Mouse (Mus musculus): Measurements from ENCODE around the gene Rgs16. TPM values are rescaled to one million over a fixed set of nuclear protein-coding genes. Genes with fewer than 3 reads are reported as not detected.
A peak's percentile ranks its signal among the peaks of the same experiment; 100 is the strongest.

Rgs16 gene
- polyA plus RNA-seq, 1 experiment from 2014 or later: 9.2 TPM

DNA sequence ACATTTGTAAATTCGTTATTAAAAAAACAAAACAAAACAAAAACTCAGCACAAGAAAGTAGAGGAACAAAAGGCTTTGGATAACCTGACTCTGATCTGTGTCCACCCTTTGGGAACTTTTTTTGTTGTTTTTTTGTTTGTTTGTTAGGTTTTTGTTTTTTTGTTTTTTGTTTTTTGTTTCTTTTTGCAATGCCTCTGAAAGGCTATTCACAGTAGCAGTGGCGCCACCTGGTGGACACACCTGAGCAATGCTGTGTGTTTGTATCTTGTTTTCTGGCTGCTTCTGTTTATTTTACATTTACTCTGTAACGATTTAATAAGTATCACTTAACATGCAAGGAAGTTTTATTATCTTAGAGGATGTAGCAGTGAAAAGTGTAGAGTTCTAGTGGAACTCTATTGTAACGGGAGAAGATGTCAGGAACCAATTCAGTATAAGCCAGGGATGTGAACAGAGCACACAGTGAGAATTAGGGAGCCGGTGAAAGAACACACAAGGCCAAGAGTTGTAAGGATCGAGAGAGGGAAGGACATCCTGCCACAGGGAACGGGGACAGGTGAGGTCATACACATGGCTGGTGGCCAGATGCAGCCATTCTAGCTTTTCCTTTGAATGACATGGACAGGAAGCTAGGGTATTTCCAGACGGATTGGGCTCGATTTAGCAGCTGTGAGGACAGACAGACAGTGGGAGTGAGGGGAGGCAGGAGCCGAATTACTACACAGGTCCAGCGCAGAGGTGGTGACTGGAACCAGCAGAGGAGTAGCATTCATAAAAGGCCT is 2.4 kb downstream of the Rgs16 start:
- 48% methylated on average over 11 of the region's 11 CpGs for WGBS
- H3K9ac ChIP-seq: no peak overlapping the region

DNA sequence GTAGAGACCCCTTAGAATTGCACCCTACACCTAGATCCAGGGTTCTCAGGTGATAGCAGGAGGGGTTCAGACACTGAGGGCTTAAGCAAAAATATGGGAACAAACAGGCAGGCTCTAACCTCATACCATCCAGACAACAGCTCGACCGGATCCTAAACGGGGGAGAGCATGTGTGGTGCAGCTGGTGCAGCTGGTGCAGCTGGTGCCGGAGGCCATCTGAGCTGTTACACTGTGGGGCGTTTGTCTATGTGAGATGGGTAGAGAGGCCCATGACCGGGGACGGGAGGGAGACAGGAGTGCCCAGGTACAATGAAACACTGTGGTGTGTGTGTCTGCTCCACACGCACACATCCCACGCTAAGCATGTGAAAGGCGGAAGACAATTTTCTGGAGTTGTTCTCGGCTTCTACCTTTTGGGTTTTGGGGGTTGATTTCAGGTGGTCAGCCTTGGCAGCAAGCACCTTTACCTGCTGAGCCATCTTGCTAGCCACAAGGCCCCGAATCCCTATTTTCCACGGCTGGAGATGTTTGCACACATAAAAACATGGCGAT is 6.0 kb downstream of the Rgs16 start:
- ATAC-seq (ENCODE audit: insufficient number of reproducible peaks, insufficient read depth, low FRiP score, low TSS enrichment, low read depth): no peak
- no peak overlapping the region for H3K9ac ChIP-seq
- no peaks in the 10 kb centered on the region for H3K9me3 ChIP-seq
- 73% methylated on average over 14 of the region's 14 CpGs for WGBS
- H3K4me1 ChIP-seq: peaks cover 26% of the 10 kb centered on the region
- H3K4me2 ChIP-seq: 0 out of 2 replicates have a peak overlapping the region, but pooled peaks have one; percentile 9
- peaks cover 10% of the 10 kb centered on the region for H3K27me3 ChIP-seq
- H3K36me3 ChIP-seq: no peaks in the 10 kb centered on the region
- H3K27ac ChIP-seq: no peak overlapping the region
- H3K4me3 ChIP-seq: no peak overlapping the region

More for the DNA sequence above, 2.4 kb downstream of the Rgs16 start:
- Histone ChIP-seq H3K4me3 (peak overlapping the region; percentile 42; the same call in 1 of the 2 replicates), H3K9me3 (no peaks in the 10 kb centered on the region), H3K27ac (no peak overlapping the region), H3K36me3 (no peaks in the 10 kb centered on the region), H3K4me1 (peaks cover 23% of the 10 kb centered on the region), H3K27me3 (peaks cover 44% of the 10 kb centered on the region), H3K4me2 (peak overlapping the region; percentile 77)
- ATAC-seq (ENCODE audit: insufficient number of reproducible peaks, insufficient read depth, low FRiP score, low TSS enrichment, low read depth): no peak

DNA sequence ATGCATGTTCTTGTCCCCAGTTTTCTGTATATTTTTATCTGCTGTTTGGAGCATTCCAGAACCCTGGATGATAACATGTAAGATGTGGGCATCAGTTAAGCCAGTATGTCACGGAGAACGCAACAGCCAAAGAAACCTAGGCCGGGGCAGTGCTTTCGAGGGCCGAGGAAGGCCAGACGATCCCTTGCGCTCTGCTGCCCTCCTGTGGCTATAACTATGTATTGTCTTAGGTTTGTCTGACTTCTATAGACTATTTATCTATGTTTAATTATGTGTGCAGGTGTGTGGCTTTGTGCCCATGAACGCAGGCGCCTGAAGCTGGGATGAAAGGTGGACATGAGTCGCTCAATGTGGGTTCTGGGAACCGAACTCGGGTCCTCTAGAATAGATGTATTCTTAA is 6.6 kb downstream of the Rgs16 start:
- Histone ChIP-seq H3K27me3 (peaks cover 4% of the 10 kb centered on the region), H3K27ac (no peak overlapping the region), H3K9me3 (no peaks in the 10 kb centered on the region), H3K36me3 (no peaks in the 10 kb centered on the region), H3K9ac (no peak overlapping the region), H3K4me1 (peaks cover 26% of the 10 kb centered on the region), H3K4me3 (no peak overlapping the region), H3K4me2 (0 out of 2 replicates have a peak overlapping the region, but pooled peaks have one; percentile 9)
- 3% methylated on average over 12 of the region's 12 CpGs for WGBS
- ATAC-seq (ENCODE audit: insufficient number of reproducible peaks, insufficient read depth, low FRiP score, low TSS enrichment, low read depth): no peak

DNA sequence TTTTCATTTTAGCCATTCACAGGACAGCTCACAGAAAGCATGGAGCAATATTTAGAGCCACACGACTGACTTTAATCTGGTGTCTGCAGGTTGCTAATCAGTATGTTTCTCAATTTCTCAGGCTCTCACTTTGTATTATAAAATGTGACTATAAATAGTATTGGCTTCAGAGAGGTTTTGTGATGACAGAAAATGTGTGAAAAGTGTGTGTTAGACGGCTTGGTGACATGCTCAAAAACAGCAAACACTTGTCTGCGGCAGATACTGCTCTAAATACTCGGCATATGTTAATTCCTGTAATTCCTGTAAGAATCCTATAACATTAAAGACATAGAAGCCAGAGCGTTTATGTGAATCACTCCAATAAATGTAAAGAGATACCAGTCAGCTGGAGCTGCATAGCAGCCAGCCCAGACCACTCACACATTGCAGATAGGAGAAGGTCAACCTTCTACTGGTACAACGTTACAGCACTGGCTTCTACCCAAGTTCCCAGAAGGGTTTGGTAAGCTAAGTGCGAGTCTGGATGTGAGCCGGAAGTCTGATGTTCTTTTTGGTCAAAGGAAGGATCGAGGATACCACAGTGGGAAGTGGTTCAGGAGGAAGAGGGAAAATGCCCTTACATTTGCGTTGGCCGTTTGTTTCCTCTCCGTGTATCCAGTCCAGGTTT is 7.8 kb downstream of the Rgs16 start:
- H3K9me3 ChIP-seq: no peaks in the 10 kb centered on the region
- ATAC-seq (ENCODE audit: insufficient number of reproducible peaks, insufficient read depth, low FRiP score, low TSS enrichment, low read depth): no peak
- no peaks in the 10 kb centered on the region for H3K36me3 ChIP-seq
- H3K9ac ChIP-seq: no peak overlapping the region
- no peak overlapping the region for H3K4me3 ChIP-seq
- peaks cover 28% of the 10 kb centered on the region for H3K4me1 ChIP-seq
- WGBS: 65% methylated on average over 12 of the region's 12 CpGs
- no peak overlapping the region for H3K4me2 ChIP-seq
- no peaks in the 10 kb centered on the region for H3K27me3 ChIP-seq
- H3K27ac ChIP-seq: no peak overlapping the region

DNA sequence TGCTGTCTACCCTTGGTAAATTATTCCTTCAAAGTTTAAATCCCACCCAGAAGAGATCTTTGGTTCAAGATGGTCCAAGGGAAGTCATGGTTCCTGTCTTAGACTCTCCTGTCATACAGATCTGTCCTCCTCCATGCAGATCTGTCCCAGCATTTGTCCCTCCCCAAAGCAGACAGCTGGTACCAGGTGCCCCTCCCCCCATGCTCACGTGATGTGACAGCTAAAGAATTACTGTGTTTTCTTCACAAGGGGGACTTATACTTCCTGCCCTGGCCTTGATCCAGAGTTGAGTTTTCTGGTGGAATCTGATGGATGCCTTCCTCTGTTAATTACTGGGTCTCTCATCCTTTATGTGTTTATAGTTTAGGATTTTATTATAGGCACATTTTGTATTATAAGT is 8.4 kb downstream of the Rgs16 start:
- Histone ChIP-seq H3K36me3 (no peaks in the 10 kb centered on the region), H3K4me2 (peak overlapping the region; percentile 63), H3K4me3 (no peak overlapping the region), H3K9ac (no peak overlapping the region), H3K4me1 (peaks cover 28% of the 10 kb centered on the region), H3K9me3 (no peaks in the 10 kb centered on the region), H3K27me3 (no peaks in the 10 kb centered on the region), H3K27ac (no peak overlapping the region)
- no peak for ATAC-seq (ENCODE audit: insufficient number of reproducible peaks, insufficient read depth, low FRiP score, low TSS enrichment, low read depth)
- WGBS: 13% methylated on average over 1 of the region's 1 CpGs

DNA sequence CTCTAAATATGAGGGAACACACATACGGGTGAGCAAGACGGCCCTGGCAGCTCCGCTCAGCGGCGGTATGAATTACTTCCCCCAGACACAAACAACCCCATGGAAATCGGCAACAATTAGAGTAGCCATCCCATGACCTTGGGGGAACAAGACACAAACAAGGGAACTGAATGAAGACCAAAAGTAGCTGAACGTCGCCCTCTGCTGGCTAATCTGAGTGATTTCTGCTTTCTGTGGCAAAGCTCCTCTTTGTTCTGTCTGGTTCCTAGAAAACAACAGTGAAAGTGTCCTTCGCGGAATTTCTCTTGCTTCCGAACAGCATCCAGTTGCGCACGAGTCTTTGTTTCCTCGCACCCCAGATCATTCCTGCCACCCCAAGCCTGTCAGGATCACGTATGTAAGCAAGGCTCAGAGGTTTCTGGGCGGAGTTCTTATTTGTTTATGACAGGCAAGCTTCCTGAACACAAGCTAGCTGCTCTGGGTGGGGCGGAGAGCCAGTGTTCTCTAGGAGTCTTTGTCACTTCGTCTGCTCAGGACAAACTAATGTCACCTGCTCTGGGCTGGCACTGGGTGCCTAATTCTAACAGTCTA is 9.2 kb downstream of the Rgs16 start, which contains the start of gene Rnasel:
TSS of gene Rnasel (plus strand) at position 216 of the 591 bp plus-strand sequence.
- Histone ChIP-seq H3K36me3 (no peaks in the 10 kb centered on the region), H3K27me3 (no peaks in the 10 kb centered on the region), H3K4me2 (peak within 1 kb of the TSS; percentile 63), H3K27ac (peak within 1 kb of the TSS; percentile 11; the same call in 1 of the 2 replicates), H3K4me1 (peaks cover 28% of the 10 kb centered on the region), H3K9ac (peak within 1 kb of the TSS; percentile 72), H3K4me3 (peak within 1 kb of the TSS; percentile 47), H3K9me3 (no peaks in the 10 kb centered on the region)
- 0 out of 2 replicates have a peak, but pooled peaks have one; percentile 60 for ATAC-seq (ENCODE audit: insufficient number of reproducible peaks, insufficient read depth, low FRiP score, low TSS enrichment, low read depth)
- 2% methylated on average over 18 of the region's 18 CpGs for WGBS

DNA sequence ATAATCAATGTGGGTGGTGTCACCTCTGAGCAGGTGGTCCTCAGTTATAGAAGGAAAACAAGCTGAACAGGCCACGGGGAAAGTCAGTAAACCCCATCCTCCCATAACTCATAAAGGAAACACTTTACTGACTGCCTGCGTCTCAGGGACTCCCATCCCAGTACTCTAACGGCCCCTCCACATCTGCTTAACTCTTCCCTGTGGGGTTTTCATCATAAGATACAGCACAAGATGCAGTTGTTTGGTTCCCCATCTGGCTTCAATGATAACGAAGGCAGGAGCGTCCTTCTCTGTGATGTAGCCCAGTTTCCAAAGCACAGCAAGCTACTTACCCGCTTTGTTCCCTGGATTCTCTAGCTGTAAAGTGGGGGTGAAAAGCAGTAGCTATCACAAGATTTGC is 9.9 kb downstream of the Rgs16 start:
- Histone ChIP-seq H3K27ac (0 out of 2 replicates have a peak overlapping the region, but pooled peaks have one; percentile 11), H3K4me2 (peak overlapping the region; percentile 63), H3K27me3 (no peaks in the 10 kb centered on the region), H3K4me3 (peak overlapping the region; percentile 47), H3K36me3 (peaks cover 5% of the 10 kb centered on the region; the same call in 1 of the 2 replicates), H3K9me3 (no peaks in the 10 kb centered on the region), H3K9ac (peak overlapping the region; percentile 72), H3K4me1 (peaks cover 28% of the 10 kb centered on the region)
- WGBS: 38% methylated on average over 6 of the region's 6 CpGs
- no peak for ATAC-seq (ENCODE audit: insufficient number of reproducible peaks, insufficient read depth, low FRiP score, low TSS enrichment, low read depth)

DNA sequence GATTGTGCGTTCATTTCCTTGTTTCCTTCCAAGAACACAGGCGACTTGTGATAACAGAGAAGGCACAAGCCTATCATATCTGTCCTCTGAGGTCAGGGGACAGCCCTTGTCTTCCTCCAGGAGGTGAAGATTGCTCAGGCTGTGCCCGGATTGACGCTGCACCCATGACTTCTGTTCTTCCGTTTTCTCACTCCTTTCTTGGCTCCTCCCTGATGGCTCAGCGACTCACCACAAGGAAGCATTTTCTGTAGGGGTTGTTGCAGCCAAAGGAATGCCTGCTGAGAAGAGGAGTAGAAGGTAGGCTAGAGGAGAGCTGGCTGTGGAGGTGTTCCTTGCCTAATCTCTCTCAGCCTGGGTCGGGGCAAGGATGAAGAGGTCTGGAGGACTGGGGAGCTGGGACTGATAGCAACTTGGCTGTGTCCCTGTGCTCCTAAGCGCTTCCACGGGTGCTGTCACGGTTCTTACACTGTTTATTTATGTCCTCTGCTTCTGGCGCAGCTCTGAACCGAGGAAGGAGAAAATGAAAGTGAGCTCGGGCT is 11.7 kb downstream of the Rgs16 start:
- Histone ChIP-seq H3K4me3 (peak overlapping the region; percentile 20), H3K4me1 (peaks cover 23% of the 10 kb centered on the region), H3K9ac (peak overlapping the region; percentile 46), H3K36me3 (peaks cover 5% of the 10 kb centered on the region; the same call in 1 of the 2 replicates), H3K27ac (no peak overlapping the region), H3K4me2 (peak overlapping the region; percentile 46), H3K9me3 (no peaks in the 10 kb centered on the region), H3K27me3 (no peaks in the 10 kb centered on the region)
- 47% methylated on average over 13 of the region's 13 CpGs for WGBS
- ATAC-seq (ENCODE audit: insufficient number of reproducible peaks, insufficient read depth, low FRiP score, low TSS enrichment, low read depth): no peak

DNA sequence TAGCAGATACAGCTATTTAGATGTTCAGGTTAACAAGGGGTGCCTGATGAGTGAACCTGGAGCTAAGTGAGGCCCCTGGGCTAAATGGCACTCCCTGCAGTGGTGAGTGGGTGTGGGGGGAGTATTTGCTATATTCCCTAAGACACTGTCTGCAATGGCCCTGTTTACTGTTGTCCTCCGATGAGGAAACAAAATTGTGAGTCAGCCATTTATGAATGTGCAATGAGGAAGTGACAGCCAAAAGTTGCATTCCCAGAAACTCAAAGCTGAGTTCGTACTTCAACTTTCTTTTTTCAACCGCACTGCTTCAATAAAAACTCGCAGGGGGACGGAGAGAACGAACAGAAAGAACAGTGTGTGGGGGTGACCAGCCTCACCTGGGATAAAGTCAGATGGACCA is 12.4 kb downstream of the Rgs16 start:
- Histone ChIP-seq H3K9ac (peak overlapping the region; percentile 46), H3K36me3 (peaks cover 5% of the 10 kb centered on the region; the same call in 1 of the 2 replicates), H3K9me3 (no peaks in the 10 kb centered on the region), H3K4me2 (peak overlapping the region; percentile 46), H3K27ac (no peak overlapping the region), H3K4me1 (peaks cover 23% of the 10 kb centered on the region), H3K4me3 (no peak overlapping the region), H3K27me3 (no peaks in the 10 kb centered on the region)
- WGBS: 85% methylated on average over 6 of the region's 6 CpGs
- no peak for ATAC-seq (ENCODE audit: insufficient number of reproducible peaks, insufficient read depth, low FRiP score, low TSS enrichment, low read depth)

DNA sequence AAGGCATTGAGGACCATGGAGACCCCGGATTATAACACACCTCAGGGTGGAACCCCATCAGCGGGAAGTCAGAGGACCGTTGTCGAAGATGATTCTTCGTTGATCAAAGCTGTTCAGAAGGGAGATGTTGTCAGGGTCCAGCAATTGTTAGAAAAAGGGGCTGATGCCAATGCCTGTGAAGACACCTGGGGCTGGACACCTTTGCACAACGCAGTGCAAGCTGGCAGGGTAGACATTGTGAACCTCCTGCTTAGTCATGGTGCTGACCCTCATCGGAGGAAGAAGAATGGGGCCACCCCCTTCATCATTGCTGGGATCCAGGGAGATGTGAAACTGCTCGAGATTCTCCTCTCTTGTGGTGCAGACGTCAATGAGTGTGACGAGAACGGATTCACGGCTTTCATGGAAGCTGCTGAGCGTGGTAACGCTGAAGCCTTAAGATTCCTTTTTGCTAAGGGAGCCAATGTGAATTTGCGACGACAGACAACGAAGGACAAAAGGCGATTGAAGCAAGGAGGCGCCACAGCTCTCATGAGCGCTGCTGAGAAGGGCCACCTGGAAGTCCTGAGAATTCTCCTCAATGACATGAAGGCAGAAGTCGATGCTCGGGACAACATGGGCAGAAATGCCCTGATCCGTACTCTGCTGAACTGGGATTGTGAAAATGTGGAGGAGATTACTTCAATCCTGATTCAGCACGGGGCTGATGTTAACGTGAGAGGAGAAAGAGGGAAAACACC is 13.7 kb downstream of the Rgs16 start:
- H3K4me3 ChIP-seq: no peak overlapping the region
- no peaks in the 10 kb centered on the region for H3K27me3 ChIP-seq
- H3K4me1 ChIP-seq: peaks cover 16% of the 10 kb centered on the region
- H3K9me3 ChIP-seq: no peaks in the 10 kb centered on the region
- no peak overlapping the region for H3K27ac ChIP-seq
- no peak for ATAC-seq (ENCODE audit: insufficient number of reproducible peaks, insufficient read depth, low FRiP score, low TSS enrichment, low read depth)
- 80% methylated on average over 25 of the region's 25 CpGs for WGBS
- no peak overlapping the region for H3K9ac ChIP-seq
- peaks cover 11% of the 10 kb centered on the region; the same call in 1 of the 2 replicates for H3K36me3 ChIP-seq
- H3K4me2 ChIP-seq: no peak overlapping the region
